Mouse (Mus musculus): ENCODE measurements around the gene Cic. TPM values are rescaled to one million over a fixed set of nuclear protein-coding genes. Genes with fewer than 3 reads are reported as not detected.

Gene Cic
- polyA plus RNA-seq, 1 experiment, result 92.4 TPM

GRCm38 (mm10) chr7:25281166-25281733 is 13.7 kb downstream of the Cic start:
- DNase-seq (ENCODE audit: extremely low spot score in 1 of 2, low spot score in 1 of 2), result no peak

DNA sequence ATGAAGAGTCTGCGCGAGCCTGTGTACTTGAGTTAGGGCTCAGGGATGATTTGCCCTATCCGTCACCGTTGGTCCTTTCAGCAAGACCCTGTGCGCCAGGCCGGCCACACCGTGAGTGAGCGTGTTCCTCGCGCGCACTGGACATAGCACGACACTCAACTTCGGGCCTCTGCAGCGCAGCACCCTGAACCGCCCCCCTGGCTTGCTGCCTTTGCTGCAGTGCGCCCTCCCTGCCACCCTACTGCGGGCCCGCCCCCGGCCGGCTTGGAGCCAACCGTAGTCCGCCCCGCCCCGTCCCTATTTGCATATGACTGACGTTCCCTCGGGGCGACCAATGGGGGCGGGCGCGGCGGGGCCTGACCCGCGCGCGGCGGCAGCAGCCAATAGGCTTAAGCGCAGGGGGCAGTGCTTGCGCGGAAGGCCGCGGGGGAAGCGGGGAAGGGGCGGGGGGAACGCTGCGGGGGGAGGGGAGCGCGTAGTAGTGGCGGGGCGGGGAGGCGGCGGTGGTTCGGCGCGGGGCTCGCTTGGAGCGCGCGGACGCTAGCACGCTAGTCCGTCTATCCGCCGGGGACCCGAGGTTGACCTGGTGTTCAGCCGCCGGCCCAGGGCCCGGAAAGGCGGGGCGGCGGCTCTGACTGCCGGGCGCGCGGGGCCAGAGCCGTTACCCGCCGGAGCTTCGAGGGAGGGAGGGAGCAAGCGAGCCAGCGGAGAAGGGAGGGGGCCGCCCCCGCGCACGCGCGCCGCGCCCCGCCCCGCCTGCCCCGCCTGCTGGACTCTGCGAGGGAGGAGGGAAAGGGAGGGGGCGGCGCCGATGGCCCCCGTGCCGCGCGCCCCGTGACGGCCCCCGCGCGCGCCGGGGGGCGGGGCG is 14.5 kb downstream of the Cic start:
- peak; percentile 91 to 97 for DNase-seq (ENCODE audit: extremely low spot score in 1 of 2, low spot score in 1 of 2)

- DNase-seq (ENCODE audit: extremely low spot score in 1 of 2, low spot score in 1 of 2), result no peak
These were observed 15.3 kb downstream of the Cic start for GRCm38 (mm10) chr7:25282731-25283211.

DNA sequence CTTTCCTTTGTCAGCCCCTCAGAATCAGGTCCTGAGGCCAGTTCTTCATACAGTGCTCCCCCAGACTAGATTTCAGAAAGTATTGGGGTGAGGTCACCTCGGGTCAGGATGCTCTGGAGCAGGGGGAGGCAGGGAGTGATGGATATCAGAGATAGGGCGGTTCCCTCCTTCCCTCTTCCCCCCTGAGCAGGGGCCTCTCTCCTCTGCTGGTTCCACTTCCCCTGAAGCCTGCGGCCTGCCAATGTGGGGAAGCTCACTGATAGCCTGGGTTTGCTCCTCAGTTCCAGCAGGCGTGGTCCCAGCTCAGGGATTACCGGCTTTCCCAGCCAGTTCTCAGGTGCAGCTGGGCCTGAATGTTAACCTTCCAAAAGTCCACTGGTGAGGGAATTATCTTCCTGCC is 16.1 kb downstream of the Cic start:
- no peak for DNase-seq (ENCODE audit: extremely low spot score in 1 of 2, low spot score in 1 of 2)

- DNase-seq (ENCODE audit: extremely low spot score in 1 of 2, low spot score in 1 of 2), result no peak
These were observed 16.7 kb downstream of the Cic start for GRCm38 (mm10) chr7:25284171-25284570.

DNA sequence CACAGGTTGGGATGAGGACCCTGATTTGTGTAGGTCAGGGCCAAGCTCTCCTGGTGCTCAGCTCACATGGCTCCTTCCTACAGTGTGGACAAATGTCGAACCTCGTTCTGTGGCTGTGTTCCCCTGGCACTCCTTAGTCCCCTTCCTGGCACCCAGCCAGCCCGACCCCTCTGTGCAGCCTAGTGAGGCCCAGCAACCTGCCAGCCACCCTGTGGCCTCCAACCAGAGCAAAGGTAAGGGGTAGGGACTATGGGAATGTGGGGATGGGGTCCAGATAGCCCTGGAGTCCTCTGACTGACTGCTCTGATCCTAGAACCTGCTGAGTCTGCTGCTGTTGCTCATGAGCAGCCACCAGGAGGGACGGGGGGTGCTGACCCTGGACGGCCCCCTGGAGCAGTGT is 17.3 kb downstream of the Cic start:
- no peak for DNase-seq (ENCODE audit: extremely low spot score in 1 of 2, low spot score in 1 of 2)

DNA sequence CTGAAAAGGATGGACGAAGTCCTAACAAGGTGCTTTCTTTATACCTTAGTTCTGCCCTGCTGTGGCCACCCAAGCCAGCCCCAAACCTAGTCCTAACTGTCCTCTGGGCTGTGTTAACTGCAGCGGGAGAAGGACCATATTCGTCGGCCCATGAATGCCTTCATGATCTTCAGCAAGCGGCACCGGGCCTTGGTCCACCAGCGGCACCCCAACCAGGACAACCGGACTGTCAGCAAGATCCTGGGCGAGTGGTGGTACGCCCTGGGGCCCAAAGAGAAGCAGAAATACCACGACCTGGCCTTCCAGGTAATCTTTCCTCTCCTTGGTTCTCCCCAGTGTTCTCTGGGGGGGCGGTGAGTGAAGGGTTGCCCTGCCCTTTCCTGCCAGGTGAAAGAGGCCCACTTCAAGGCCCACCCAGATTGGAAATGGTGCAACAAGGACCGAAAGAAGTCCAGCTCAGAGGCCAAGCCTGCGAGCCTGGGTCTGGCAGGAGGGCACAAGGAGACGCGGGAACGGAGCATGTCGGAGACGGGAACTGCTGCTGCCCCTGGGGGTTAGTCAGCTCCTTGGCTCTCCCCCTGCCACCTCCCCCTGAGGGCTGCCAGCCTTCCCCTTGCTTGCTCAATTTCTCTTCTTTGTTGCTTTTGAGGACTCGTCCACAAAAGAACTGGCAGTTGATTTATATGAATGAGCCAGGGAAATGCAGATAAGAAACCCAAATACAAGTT is 18.2 kb downstream of the Cic start:
- no peak for DNase-seq (ENCODE audit: extremely low spot score in 1 of 2, low spot score in 1 of 2)

DNA sequence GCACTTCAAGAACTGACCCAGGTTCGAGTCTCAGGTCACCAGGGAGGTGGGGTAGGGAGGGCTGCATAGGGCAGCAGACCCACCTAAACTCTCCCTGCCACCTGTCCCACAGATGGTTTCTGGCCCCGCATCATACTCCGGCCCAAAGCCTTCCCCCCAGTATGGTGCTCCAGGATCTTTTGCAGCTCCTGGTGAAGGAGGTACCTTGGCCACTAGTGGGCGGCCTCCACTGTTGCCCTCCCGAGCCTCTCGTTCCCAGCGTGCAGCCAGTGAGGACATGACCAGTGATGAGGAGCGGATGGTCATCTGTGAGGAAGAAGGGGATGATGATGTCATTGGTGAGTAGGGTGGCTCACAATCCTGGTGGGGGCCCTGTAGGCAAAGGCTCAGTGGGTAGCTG is 19.5 kb downstream of the Cic start:
- DNase-seq (ENCODE audit: extremely low spot score in 1 of 2, low spot score in 1 of 2), result no peak

DNA sequence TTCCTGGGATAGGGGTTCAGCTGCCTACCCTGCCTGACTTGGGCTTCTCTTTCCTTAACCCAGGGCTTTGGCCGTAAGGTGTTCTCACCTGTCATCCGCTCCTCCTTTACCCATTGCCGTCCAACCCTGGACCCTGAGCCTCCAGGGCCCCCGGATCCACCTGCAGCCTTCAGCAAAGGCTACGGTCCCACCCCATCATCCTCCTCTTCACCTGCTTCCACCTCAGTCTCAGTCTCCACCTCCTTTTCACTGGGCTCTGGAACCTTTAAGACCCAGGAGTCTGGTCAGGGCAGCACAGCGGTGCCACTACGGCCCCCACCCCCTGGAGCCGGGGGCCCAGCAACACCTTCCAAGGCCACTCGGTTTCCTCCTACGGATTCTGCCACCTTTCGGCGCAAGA is 20.5 kb downstream of the Cic start:
- DNase-seq (ENCODE audit: extremely low spot score in 1 of 2, low spot score in 1 of 2), result no peak

DNA sequence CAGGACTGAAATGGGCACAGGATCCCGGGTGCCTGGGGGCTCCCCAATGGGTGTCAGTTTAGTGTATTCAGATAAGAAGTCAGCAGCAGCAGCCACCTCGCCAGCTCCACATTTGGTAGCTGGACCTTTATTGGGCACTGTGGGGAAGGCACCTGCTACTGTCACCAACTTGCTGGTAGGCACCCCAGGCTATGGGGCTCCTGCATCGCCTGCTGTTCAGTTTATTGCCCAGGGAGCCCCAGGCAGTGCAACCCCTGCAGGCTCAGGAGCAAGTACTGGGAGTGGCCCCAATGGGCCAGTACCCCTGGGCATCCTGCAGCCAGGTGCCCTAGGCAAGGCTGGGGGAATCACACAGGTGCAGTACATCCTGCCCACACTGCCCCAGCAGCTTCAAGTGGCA is 21.2 kb downstream of the Cic start:
- DNase-seq (ENCODE audit: extremely low spot score in 1 of 2, low spot score in 1 of 2), result no peak

- no peak for DNase-seq (ENCODE audit: extremely low spot score in 1 of 2, low spot score in 1 of 2)
These were observed 22.4 kb downstream of the Cic start for GRCm38 (mm10) chr7:25289925-25290324.

- no peak for DNase-seq (ENCODE audit: extremely low spot score in 1 of 2, low spot score in 1 of 2)
These were observed 23.0 kb downstream of the Cic start for GRCm38 (mm10) chr7:25290463-25290862.

- no peak for DNase-seq (ENCODE audit: extremely low spot score in 1 of 2, low spot score in 1 of 2)
These were observed 23.4 kb downstream of the Cic start for GRCm38 (mm10) chr7:25290911-25291310.

DNA sequence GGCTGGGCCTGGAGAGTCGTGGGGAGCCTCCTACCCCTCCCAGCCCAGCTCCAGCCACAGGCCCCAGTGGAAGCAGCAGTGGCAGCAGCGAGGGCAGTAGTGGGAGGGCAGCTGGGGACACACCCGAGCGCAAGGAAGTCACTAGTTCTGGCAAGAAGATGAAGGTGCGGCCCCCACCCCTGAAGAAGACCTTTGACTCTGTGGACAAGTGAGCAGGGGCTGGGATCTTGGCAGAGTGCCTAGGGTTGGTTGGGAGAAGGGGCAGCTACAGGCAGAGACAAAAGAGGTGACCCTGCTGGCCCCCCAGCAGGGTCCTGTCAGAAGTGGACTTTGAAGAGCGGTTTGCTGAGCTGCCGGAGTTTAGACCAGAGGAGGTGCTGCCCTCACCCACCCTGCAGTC is 24.6 kb downstream of the Cic start:
- no peak for DNase-seq (ENCODE audit: extremely low spot score in 1 of 2, low spot score in 1 of 2)

- no peak for DNase-seq (ENCODE audit: extremely low spot score in 1 of 2, low spot score in 1 of 2)
These were observed 25.8 kb downstream of the Cic start for GRCm38 (mm10) chr7:25293191-25293739.

- DNase-seq (ENCODE audit: extremely low spot score in 1 of 2, low spot score in 1 of 2), result no peak
These were observed 27.0 kb downstream of the Cic start for GRCm38 (mm10) chr7:25294495-25294894.

DNA sequence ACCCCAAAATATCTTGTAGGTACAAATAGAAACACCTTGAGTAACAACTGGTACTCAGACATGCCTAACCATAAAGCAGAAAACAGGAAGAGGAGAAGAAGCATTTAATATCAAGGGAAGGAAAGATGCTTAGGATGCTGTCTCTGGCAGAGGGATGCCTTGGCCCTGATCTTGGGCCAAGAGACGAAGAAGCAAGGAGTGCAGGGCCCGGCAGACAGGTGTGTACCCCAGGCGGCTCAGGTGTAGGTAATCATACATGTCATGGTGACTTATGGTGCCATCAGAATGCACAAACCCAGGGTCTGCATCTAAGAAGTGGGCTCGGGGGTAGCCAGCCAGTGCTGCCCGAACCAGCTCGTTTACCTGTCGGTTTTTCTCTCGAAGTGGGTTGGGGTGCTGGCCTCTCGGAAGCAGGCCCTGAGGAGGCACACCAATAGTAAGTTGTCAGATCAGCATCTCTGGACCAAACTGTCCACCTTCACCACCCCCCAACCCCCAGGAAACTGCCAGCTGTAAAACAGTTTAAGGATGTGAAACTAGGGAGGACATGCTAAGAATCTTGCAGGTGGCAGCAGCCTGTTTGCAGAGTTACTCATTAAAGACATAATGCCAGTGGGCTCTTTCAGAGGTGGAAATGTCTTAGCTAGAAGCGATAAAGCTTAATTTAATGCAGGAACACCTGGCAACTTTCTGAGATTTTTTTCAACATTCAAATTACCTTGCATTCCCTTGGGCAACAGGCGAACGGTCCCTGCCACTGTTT is 27.6 kb downstream of the Cic start:
- DNase-seq (ENCODE audit: extremely low spot score in 1 of 2, low spot score in 1 of 2), result no peak

- DNase-seq (ENCODE audit: extremely low spot score in 1 of 2, low spot score in 1 of 2), result no peak
These were observed 29.5 kb downstream of the Cic start for GRCm38 (mm10) chr7:25296945-25297453.

DNA sequence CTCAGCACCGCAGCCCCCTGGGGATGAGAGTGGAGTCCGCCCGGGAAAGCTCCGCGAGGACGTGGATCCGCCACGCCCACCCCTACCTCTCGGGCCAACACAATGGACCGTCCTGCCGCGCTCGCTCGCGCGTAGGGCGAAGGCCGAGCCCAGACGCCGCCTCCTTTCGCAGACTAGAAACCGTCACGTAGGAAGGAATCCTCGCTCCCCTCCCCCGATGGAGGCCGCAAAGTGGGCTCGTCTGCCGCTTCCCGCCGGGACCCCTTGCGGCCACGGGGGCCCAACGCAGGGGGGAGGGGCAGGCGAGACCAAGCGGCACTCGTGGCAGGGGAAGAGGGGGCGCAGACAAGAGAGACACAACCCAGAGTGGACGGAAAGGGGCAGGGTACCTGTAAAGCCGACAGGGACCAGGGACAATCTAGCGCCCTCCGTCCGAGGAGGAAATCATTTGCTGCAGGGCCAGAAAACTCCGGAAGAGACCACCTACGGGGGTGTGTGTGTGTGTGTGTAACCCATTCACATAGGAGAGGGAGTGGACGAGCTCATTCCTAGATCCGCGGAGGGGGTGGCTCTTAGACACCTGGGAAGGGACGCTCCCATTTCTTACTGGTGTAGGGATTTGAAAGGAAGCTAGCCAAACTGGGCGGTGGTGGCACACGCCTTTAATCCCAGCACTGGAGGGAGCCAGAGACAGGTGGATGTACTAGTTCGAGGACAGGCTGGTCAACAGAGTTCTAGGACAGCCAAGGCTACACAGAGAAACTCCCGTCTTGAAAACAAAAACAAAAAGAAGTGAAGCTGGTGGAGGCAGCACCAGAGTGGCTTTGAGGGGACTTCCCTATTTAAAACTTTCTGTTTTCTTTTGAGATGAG is 30.2 kb downstream of the Cic start, which contains the start of gene Pafah1b3:
TSS of gene Pafah1b3 (minus strand) at position 533 of the 872 bp plus-strand sequence.
- peak; percentile 84 to 93 for DNase-seq (ENCODE audit: extremely low spot score in 1 of 2, low spot score in 1 of 2)
